Mouse (Mus musculus): ENCODE data around the gene Ddx19b. TPM values are rescaled to one million over a fixed set of nuclear protein-coding genes. Genes with fewer than 3 reads are reported as not detected.
"Not testable (repeated sequence)": the region's sequence is repeated elsewhere in the genome, so short reads cannot be mapped to it uniquely, and the experiment has no call there.

Gene Ddx19b
- polyA plus RNA-seq, 1 experiment from 2014 or later: 3.4 TPM

- Histone ChIP-seq H3K9me3 (replicated peaks) (no peaks in the 10 kb centered on the region), H3K27ac (peak overlapping the region; percentile 89), H3K27me3 (no peaks in the 10 kb centered on the region), H3K4me3 (replicated peaks) (peak overlapping the region; percentile 77), H3K4me2 (peak overlapping the region; percentile 77), H3K9ac (peak overlapping the region; percentile 90), H3K36me3 (peaks cover 34% of the 10 kb centered on the region), H3K4me1 (replicated peaks) (peaks cover 43% of the 10 kb centered on the region)
- ATAC-seq (ENCODE audit: low read depth) (peak; percentile 95), DNase-seq (peak; percentile 99)
- 7% methylated on average over 37 of the region's 37 CpGs for WGBS (ENCODE audit: insufficient replicate concordance)
These were observed 2.1 kb upstream of the Ddx19b start for GRCm38 (mm10) chr8:111033482-111034215.

- H3K4me3 ChIP-seq (replicated peaks): peak within 1 kb of the TSS; percentile 77
- ATAC-seq (ENCODE audit: low read depth) (no peak), DNase-seq (no peak)
- H3K36me3 ChIP-seq: peaks cover 27% of the 10 kb centered on the region
- 88% methylated on average over 7 of the region's 7 CpGs for WGBS (ENCODE audit: insufficient replicate concordance)
- peaks cover 50% of the 10 kb centered on the region for H3K4me1 ChIP-seq (replicated peaks)
- peak within 1 kb of the TSS; percentile 77 for H3K4me2 ChIP-seq
- H3K27me3 ChIP-seq: no peaks in the 10 kb centered on the region
- peak within 1 kb of the TSS; percentile 89 for H3K27ac ChIP-seq
- H3K9me3 ChIP-seq (replicated peaks): no peaks in the 10 kb centered on the region
- peak within 1 kb of the TSS; percentile 90 for H3K9ac ChIP-seq
These were observed 1.4 kb upstream of the Ddx19b start, which contains the start of gene Aars for GRCm38 (mm10) chr8:111032916-111033315. TSS of gene Aars (plus strand) at chr8:111033144.

GRCm38 (mm10) chr8:111030045-111030444 is 1.5 kb downstream of the Ddx19b start:
- Histone ChIP-seq H3K9me3 (replicated peaks) (no peaks in the 10 kb centered on the region), H3K9ac (peak overlapping the region; percentile 54), H3K27me3 (no peaks in the 10 kb centered on the region), H3K4me3 (replicated peaks) (peak overlapping the region; percentile 40), H3K36me3 (no peaks in the 10 kb centered on the region), H3K4me1 (replicated peaks) (peaks cover 43% of the 10 kb centered on the region), H3K27ac (no peak overlapping the region), H3K4me2 (peak overlapping the region; percentile 65)
- 64% methylated on average over 6 of the region's 6 CpGs for WGBS (ENCODE audit: insufficient replicate concordance)
- DNase-seq: no peak
- no peak for ATAC-seq (ENCODE audit: low read depth)

- WGBS (ENCODE audit: insufficient replicate concordance): 25% methylated on average over 4 of the region's 4 CpGs
- DNase-seq (peak; percentile 27), ATAC-seq (ENCODE audit: low read depth) (no peak)
- peak overlapping the region; percentile 65 for H3K4me2 ChIP-seq
- H3K27ac ChIP-seq: no peak overlapping the region
- no peaks in the 10 kb centered on the region for H3K27me3 ChIP-seq
- no peaks in the 10 kb centered on the region for H3K36me3 ChIP-seq
- no peaks in the 10 kb centered on the region for H3K9me3 ChIP-seq (replicated peaks)
- peak overlapping the region; percentile 40 for H3K4me3 ChIP-seq (replicated peaks)
- peak overlapping the region; percentile 54; the same call in 1 of the 2 replicates for H3K9ac ChIP-seq
- peaks cover 39% of the 10 kb centered on the region for H3K4me1 ChIP-seq (replicated peaks)
These were observed 2.0 kb downstream of the Ddx19b start for GRCm38 (mm10) chr8:111029589-111029988.

- peaks cover 32% of the 10 kb centered on the region for H3K4me1 ChIP-seq (replicated peaks)
- peak; percentile 96 for ATAC-seq (ENCODE audit: low read depth)
- peak overlapping the region; percentile 90 for H3K4me2 ChIP-seq
- H3K27me3 ChIP-seq: no peaks in the 10 kb centered on the region
- peak overlapping the region; percentile 78 for H3K9ac ChIP-seq
- peak; percentile 80 for DNase-seq
- peak overlapping the region; percentile 71 for H3K4me3 ChIP-seq (replicated peaks)
- H3K9me3 ChIP-seq (replicated peaks): no peaks in the 10 kb centered on the region
- peak overlapping the region; percentile 67 for H3K27ac ChIP-seq
- H3K36me3 ChIP-seq: no peaks in the 10 kb centered on the region
- WGBS (ENCODE audit: insufficient replicate concordance): under 1% methylated on average over 31 of the region's 31 CpGs
These were observed 4.1 kb downstream of the Ddx19b start for GRCm38 (mm10) chr8:111027391-111027937.

GRCm38 (mm10) chr8:111026609-111027008 is 4.9 kb downstream of the Ddx19b start:
- DNase-seq; H3K27me3 ChIP-seq; H3K9ac ChIP-seq; H3K27ac ChIP-seq; H3K4me3 ChIP-seq (replicated peaks); H3K9me3 ChIP-seq (replicated peaks); H3K36me3 ChIP-seq; ATAC-seq (ENCODE audit: low read depth): not testable (repeated sequence)
- peaks cover 32% of the 10 kb centered on the region for H3K4me1 ChIP-seq (replicated peaks)
- H3K4me2 ChIP-seq: peak overlapping the region; percentile 90; the same call in 1 of the 2 replicates
- WGBS (ENCODE audit: insufficient replicate concordance): 88% methylated on average over 2 of the region's 2 CpGs

GRCm38 (mm10) chr8:111010230-111010991 is 21.1 kb downstream of the Ddx19b start:
- not testable (repeated sequence) for H3K9ac ChIP-seq; H3K4me3 ChIP-seq (replicated peaks); H3K27me3 ChIP-seq; H3K4me1 ChIP-seq (replicated peaks); H3K4me2 ChIP-seq; DNase-seq; H3K27ac ChIP-seq; ATAC-seq (ENCODE audit: low read depth); H3K9me3 ChIP-seq (replicated peaks)
- WGBS (ENCODE audit: insufficient replicate concordance): 86% methylated on average over 9 of the region's 10 CpGs
- H3K36me3 ChIP-seq: peaks cover 43% of the 10 kb centered on the region

GRCm38 (mm10) chr8:110997547-110998531 is 33.7 kb downstream of the Ddx19b start, which contains the start of gene Ddx19a:
TSS of gene Ddx19a (minus strand) at chr8:110997800.
- no peaks in the 10 kb centered on the region for H3K27me3 ChIP-seq
- no peaks in the 10 kb centered on the region for H3K9me3 ChIP-seq (replicated peaks)
- peaks cover 23% of the 10 kb centered on the region for H3K36me3 ChIP-seq
- 4% methylated on average over 58 of the region's 58 CpGs for WGBS (ENCODE audit: insufficient replicate concordance)
- peak within 1 kb of the TSS; percentile 76 for H3K4me3 ChIP-seq (replicated peaks)
- DNase-seq: peak; percentile 85
- peak within 1 kb of the TSS; percentile 76 for H3K4me2 ChIP-seq
- H3K27ac ChIP-seq: peak within 1 kb of the TSS; percentile 83
- peaks cover 36% of the 10 kb centered on the region for H3K4me1 ChIP-seq (replicated peaks)
- H3K9ac ChIP-seq: peak within 1 kb of the TSS; percentile 80
- ATAC-seq (ENCODE audit: low read depth): peak; percentile 94

- H3K9me3 ChIP-seq (replicated peaks): no peaks in the 10 kb centered on the region
- H3K36me3 ChIP-seq: peaks cover 33% of the 10 kb centered on the region
- DNase-seq (no peak), ATAC-seq (ENCODE audit: low read depth) (no peak)
- H3K27me3 ChIP-seq: no peaks in the 10 kb centered on the region
- H3K4me3 ChIP-seq (replicated peaks): peak overlapping the region; percentile 76
- H3K4me1 ChIP-seq (replicated peaks): peaks cover 36% of the 10 kb centered on the region
- H3K4me2 ChIP-seq: peak overlapping the region; percentile 76
- peak overlapping the region; percentile 83 for H3K27ac ChIP-seq
- peak overlapping the region; percentile 80 for H3K9ac ChIP-seq
- WGBS (ENCODE audit: insufficient replicate concordance): 31% methylated on average over 16 of the region's 16 CpGs
These were observed 34.7 kb downstream of the Ddx19b start for GRCm38 (mm10) chr8:110996641-110997430.

- Histone ChIP-seq H3K9ac (no peak overlapping the region), H3K27ac (no peak overlapping the region), H3K9me3 (replicated peaks) (no peaks in the 10 kb centered on the region), H3K27me3 (no peaks in the 10 kb centered on the region), H3K4me2 (no peak overlapping the region), H3K4me3 (replicated peaks) (no peak overlapping the region), H3K4me1 (replicated peaks) (peaks cover 54% of the 10 kb centered on the region), H3K36me3 (peaks cover 88% of the 10 kb centered on the region)
- 85% methylated on average over 9 of the region's 9 CpGs for WGBS (ENCODE audit: insufficient replicate concordance)
- DNase-seq: no peak
- ATAC-seq (ENCODE audit: low read depth): no peak
These were observed 41.5 kb downstream of the Ddx19b start for GRCm38 (mm10) chr8:110990017-110990416.

Measured in liver, embryonic 13.5 days (tissue).